Mouse (Mus musculus): ENCODE results near the gene Pik3ip1. TPM values are rescaled to one million over a fixed set of nuclear protein-coding genes. Genes with fewer than 3 reads are reported as not detected.

The Pik3ip1 gene
- polyA plus RNA-seq, 2 experiments: 13.2 to 13.6 TPM

DNA sequence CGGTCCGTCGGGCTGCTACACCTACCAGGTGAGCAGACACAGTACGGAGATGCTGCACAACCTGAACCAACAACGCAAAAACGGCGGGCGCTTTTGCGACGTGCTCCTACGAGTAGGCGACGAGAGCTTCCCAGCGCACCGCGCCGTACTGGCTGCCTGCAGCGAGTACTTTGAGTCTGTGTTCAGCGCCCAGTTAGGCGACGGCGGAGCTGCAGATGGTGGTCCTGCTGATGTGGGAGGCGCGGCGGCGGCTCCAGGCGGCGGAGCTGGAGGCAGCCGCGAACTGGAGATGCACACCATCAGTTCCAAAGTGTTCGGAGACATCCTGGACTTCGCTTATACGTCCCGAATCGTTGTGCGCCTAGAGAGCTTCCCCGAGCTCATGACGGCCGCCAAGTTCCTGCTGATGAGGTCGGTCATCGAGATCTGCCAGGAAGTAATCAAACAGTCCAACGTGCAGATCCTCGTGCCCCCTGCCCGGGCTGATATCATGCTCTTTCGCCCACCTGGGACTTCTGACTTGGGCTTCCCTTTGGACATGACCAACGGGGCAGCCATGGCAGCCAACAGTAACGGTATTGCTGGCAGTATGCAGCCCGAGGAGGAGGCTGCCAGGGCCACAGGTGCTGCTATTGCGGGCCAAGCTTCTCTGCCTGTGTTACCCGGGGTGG, 39.4 kb upstream of the Pik3ip1 start:
- ATAC-seq (ENCODE audit: low FRiP score, low read depth): no peak
- TF ChIP-seq POLR2A (IDR thresholded peaks at IDR 0.05; ENCODE audit: borderline replicate concordance, extremely low read depth, insufficient read depth, insufficient read length): no peak
- Histone ChIP-seq H3K9ac (ENCODE audit: low read depth, low read length, severe bottlenecking) (peak overlapping the region; percentile 96), H3K36me3 (ENCODE audit: control insufficient read depth, insufficient read depth, low read length) (peaks cover 32% of the 10 kb centered on the region), H3K4me2 (replicated peaks; ENCODE audit: low read depth, low read length, severe bottlenecking) (peak overlapping the region; percentile 99), H3K27ac (replicated peaks; ENCODE audit: low read depth, low read length) (peak overlapping the region; percentile 100), H3K4me3 (replicated peaks; ENCODE audit: low read length) (peak overlapping the region; percentile 85), H3K4me1 (ENCODE audit: control insufficient read depth, insufficient read depth, low read length) (peaks cover 24% of the 10 kb centered on the region), H3K27me3 (ENCODE audit: control insufficient read depth, insufficient read depth, low read length) (no peaks in the 10 kb centered on the region), H3K9me3 (ENCODE audit: control insufficient read depth, low read length) (no peaks in the 10 kb centered on the region)
- under 1% methylated on average over 50 of the region's 50 CpGs for WGBS
- DNase-seq (ENCODE audit: low spot score): no peak

DNA sequence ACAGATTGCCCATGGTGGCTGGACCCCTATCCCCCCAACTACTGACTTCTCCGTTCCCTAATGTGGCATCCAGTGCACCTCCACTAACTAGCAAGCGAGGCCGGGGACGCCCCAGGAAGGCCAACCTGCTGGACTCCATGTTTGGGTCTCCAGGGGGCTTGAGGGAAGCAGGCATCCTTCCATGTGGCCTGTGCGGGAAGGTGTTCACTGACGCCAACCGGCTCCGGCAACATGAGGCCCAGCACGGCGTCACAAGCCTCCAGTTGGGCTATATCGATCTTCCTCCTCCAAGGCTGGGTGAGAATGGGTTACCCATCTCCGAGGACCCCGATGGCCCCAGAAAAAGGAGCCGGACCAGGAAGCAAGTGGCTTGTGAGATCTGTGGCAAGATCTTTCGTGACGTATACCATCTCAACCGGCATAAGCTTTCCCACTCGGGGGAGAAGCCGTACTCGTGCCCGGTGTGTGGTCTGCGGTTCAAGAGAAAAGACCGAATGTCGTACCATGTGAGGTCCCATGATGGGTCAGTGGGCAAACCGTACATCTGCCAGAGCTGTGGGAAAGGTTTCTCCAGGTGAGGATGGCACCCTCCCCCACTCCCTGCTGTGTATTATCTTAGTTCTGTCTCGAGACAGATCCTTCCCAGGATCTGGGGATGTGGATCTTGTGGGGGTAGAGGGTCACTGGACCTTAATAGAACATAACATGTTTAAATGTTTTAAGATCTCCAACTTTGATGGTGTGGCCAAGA, 38.7 kb upstream of the Pik3ip1 start:
- Histone ChIP-seq H3K27ac (replicated peaks; ENCODE audit: low read depth, low read length) (peak overlapping the region; percentile 79), H3K27me3 (ENCODE audit: control insufficient read depth, insufficient read depth, low read length) (no peaks in the 10 kb centered on the region), H3K9ac (ENCODE audit: low read depth, low read length, severe bottlenecking) (peak overlapping the region; percentile 96), H3K4me1 (ENCODE audit: control insufficient read depth, insufficient read depth, low read length) (peaks cover 24% of the 10 kb centered on the region), H3K4me2 (replicated peaks; ENCODE audit: low read depth, low read length, severe bottlenecking) (peak overlapping the region; percentile 99), H3K4me3 (replicated peaks; ENCODE audit: low read length) (peak overlapping the region; percentile 85), H3K36me3 (ENCODE audit: control insufficient read depth, insufficient read depth, low read length) (peaks cover 39% of the 10 kb centered on the region), H3K9me3 (ENCODE audit: control insufficient read depth, low read length) (no peaks in the 10 kb centered on the region)
- no peak for TF ChIP-seq POLR2A (IDR thresholded peaks at IDR 0.05; ENCODE audit: borderline replicate concordance, extremely low read depth, insufficient read depth, insufficient read length)
- ATAC-seq (ENCODE audit: low FRiP score, low read depth) (no peak), DNase-seq (ENCODE audit: low spot score) (no peak)
- 2% methylated on average over 26 of the region's 26 CpGs for WGBS

DNA sequence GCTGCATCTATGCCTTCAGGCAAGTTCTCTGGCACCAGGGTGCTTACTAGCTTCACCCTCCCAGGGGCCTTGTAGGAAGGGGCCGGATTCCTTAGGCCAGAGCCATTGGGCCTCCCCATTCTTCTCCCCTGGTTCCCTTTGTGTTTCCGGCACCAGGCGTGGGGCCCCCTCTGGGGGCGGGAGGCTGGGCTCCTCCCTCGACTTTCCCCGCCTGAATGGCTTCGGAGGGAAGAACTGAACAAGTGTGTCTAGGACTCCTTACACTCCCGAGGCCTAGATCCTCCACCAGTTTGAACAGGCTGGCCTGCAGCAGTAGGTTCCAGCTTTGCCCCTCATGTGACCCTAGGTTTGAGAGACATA, 38.2 kb upstream of the Pik3ip1 start:
- H3K27ac ChIP-seq (replicated peaks; ENCODE audit: low read depth, low read length): peak overlapping the region; percentile 79
- peaks cover 24% of the 10 kb centered on the region for H3K4me1 ChIP-seq (ENCODE audit: control insufficient read depth, insufficient read depth, low read length)
- no peaks in the 10 kb centered on the region for H3K27me3 ChIP-seq (ENCODE audit: control insufficient read depth, insufficient read depth, low read length)
- peak overlapping the region; percentile 99 for H3K4me2 ChIP-seq (replicated peaks; ENCODE audit: low read depth, low read length, severe bottlenecking)
- WGBS: under 1% methylated on average over 8 of the region's 8 CpGs
- peak overlapping the region; percentile 85 for H3K4me3 ChIP-seq (replicated peaks; ENCODE audit: low read length)
- peak overlapping the region; percentile 96 for H3K9ac ChIP-seq (ENCODE audit: low read depth, low read length, severe bottlenecking)
- peak; percentile 64 for DNase-seq (ENCODE audit: low spot score)
- H3K36me3 ChIP-seq (ENCODE audit: control insufficient read depth, insufficient read depth, low read length): peaks cover 44% of the 10 kb centered on the region
- no peaks in the 10 kb centered on the region for H3K9me3 ChIP-seq (ENCODE audit: control insufficient read depth, low read length)
- ATAC-seq (ENCODE audit: low FRiP score, low read depth): no peak
- TF ChIP-seq POLR2A (IDR thresholded peaks at IDR 0.05; ENCODE audit: borderline replicate concordance, extremely low read depth, insufficient read depth, insufficient read length): no peak

DNA sequence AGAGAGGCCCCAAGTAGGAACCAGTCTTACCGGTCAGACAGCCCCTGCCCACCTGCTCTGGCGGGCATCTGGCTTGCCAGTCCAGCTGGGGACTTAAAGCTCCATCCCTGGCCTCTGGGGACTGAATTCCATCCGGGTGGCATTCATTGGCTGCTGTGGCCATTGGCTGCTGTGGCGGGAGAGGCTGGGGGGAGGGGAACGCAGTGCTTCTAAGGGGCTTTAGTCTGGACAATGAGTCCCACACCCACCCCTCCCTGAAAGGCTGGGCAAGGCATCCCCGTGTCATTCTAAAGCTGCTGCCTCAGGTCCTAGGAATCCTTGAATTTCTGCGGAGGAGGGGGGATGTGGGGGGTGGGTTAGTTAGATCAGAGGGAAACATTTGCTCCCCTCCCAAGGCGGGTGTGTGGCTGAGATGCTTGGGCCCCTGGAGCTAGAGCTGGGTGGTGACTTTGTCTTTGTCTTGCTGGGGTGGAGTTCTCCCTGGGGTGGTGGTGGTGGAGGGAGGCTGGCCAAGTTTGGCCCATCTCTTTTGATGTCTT, 37.4 kb upstream of the Pik3ip1 start:
- H3K27ac ChIP-seq (replicated peaks; ENCODE audit: low read depth, low read length): peak overlapping the region; percentile 79; the same call in 1 of the 2 replicates
- DNase-seq (ENCODE audit: low spot score): peak; percentile 68
- H3K4me3 ChIP-seq (replicated peaks; ENCODE audit: low read length): peak overlapping the region; percentile 85
- peak overlapping the region; percentile 99 for H3K4me2 ChIP-seq (replicated peaks; ENCODE audit: low read depth, low read length, severe bottlenecking)
- TF ChIP-seq POLR2A (IDR thresholded peaks at IDR 0.05; ENCODE audit: borderline replicate concordance, extremely low read depth, insufficient read depth, insufficient read length): no peak
- no peaks in the 10 kb centered on the region for H3K27me3 ChIP-seq (ENCODE audit: control insufficient read depth, insufficient read depth, low read length)
- peaks cover 52% of the 10 kb centered on the region for H3K36me3 ChIP-seq (ENCODE audit: control insufficient read depth, insufficient read depth, low read length)
- peaks cover 24% of the 10 kb centered on the region for H3K4me1 ChIP-seq (ENCODE audit: control insufficient read depth, insufficient read depth, low read length)
- no peak for ATAC-seq (ENCODE audit: low FRiP score, low read depth)
- no peaks in the 10 kb centered on the region for H3K9me3 ChIP-seq (ENCODE audit: control insufficient read depth, low read length)
- 0% methylated on average over 8 of the region's 8 CpGs for WGBS
- peak overlapping the region; percentile 96 for H3K9ac ChIP-seq (ENCODE audit: low read depth, low read length, severe bottlenecking)

DNA sequence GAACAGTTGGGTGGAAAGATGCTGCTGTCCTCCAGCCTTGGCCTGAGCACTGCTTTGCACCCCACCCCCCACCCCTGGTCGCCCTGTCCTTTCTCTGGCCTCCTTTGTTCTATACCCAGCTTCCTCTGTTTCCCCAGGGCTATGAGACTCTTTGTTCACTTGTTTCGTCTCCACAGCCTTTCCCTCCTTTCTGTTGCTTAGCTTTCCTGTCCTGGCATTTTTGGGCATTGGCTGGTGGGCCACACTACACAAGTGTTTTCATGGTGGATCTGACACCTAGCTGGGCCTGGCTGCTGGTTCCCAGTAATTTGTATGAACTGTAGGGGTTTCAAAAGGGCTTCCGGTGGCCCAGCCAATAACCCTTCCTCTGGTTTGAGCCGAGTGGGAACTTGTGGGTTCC, 36.8 kb upstream of the Pik3ip1 start:
- peaks cover 58% of the 10 kb centered on the region for H3K36me3 ChIP-seq (ENCODE audit: control insufficient read depth, insufficient read depth, low read length)
- H3K4me2 ChIP-seq (replicated peaks; ENCODE audit: low read depth, low read length, severe bottlenecking): peak overlapping the region; percentile 99
- no peaks in the 10 kb centered on the region for H3K9me3 ChIP-seq (ENCODE audit: control insufficient read depth, low read length)
- no peak for ATAC-seq (ENCODE audit: low FRiP score, low read depth)
- peak overlapping the region; percentile 85 for H3K4me3 ChIP-seq (replicated peaks; ENCODE audit: low read length)
- no peak for TF ChIP-seq POLR2A (IDR thresholded peaks at IDR 0.05; ENCODE audit: borderline replicate concordance, extremely low read depth, insufficient read depth, insufficient read length)
- 46% methylated on average over 4 of the region's 4 CpGs for WGBS
- H3K9ac ChIP-seq (ENCODE audit: low read depth, low read length, severe bottlenecking): peak overlapping the region; percentile 96
- peaks cover 21% of the 10 kb centered on the region for H3K4me1 ChIP-seq (ENCODE audit: control insufficient read depth, insufficient read depth, low read length)
- H3K27me3 ChIP-seq (ENCODE audit: control insufficient read depth, insufficient read depth, low read length): no peaks in the 10 kb centered on the region
- DNase-seq (ENCODE audit: low spot score): no peak
- H3K27ac ChIP-seq (replicated peaks; ENCODE audit: low read depth, low read length): no peak overlapping the region

Measured in limb, embryonic 14.5 days (tissue).